Mouse (Mus musculus) brain, embryonic 14.5 days (tissue): Measurements from ENCODE around the gene Cbr3.

ENCODE experiments used
- CTCF ChIP-seq: fragments of 200-500 bp; IDR thresholded peaks from 2 replicates; pipeline ENCODE4 v1.5.1; 2012; ENCODE audit warnings: inconsistent platforms, mild to moderate bottlenecking, moderate library complexity, borderline replicate concordance; ENCODE audit not compliant: insufficient read depth, insufficient read length; ENCODE audit errors: extremely low read depth
- POLR2A ChIP-seq: fragments of 200-500 bp; IDR thresholded peaks from 2 replicates; pipeline ENCODE4 v1.6.1; 2012; ENCODE audit warnings: mild to moderate bottlenecking, inconsistent platforms, borderline replicate concordance; ENCODE audit not compliant: poor library complexity, insufficient read depth, insufficient read length, severe bottlenecking; ENCODE audit errors: extremely low read depth

DNA sequence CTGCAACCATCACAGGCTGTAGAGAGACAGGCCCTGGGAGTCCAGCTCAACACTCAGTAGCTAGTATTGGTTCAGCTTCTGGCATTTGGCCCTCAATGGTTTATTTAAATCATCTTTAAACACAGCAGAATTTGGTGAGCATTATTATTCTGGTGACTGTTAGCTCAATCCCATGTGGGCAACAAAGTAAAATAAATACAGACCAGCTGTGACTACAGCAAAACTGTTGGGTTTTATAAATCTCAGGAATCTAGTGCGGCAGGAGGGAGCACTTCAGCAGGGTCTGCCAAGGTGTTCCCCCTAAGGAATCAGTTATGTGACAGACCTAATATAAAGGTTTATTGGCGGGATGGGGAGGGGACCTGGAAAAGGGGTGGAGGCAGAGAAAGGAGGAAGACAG, 9.7 kb downstream of the Cbr3 start:
- TF ChIP-seq CTCF (no peak), POLR2A (no peak)
